Mouse (Mus musculus) embryonic facial prominence, embryonic 12.5 days (tissue): ENCODE results near the gene Bbs9. TPM values are rescaled to one million over a fixed set of nuclear protein-coding genes. Genes with fewer than 3 reads are reported as not detected.
"Not testable (repeated sequence)": the region's sequence is repeated elsewhere in the genome, so short reads cannot be mapped to it uniquely, and the experiment has no call there.

ENCODE experiments used
- ATAC-seq: fragments of 200-750 bp; cut with Nextera tagmentation; 2 replicates; pipeline ENCODE4 v1.8.0; 2017; ENCODE audit not compliant: insufficient number of reproducible peaks, insufficient read depth, low FRiP score, low TSS enrichment
- H3K27ac ChIP-seq: fragments of 300-500 bp; sonication (generic); 2 replicates; pipeline ENCODE4 v1.5.1; 2016; ENCODE audit warnings: mild to moderate bottlenecking
- H3K27me3 ChIP-seq: fragments of 300-500 bp; sonication (generic); 2 replicates; pipeline ENCODE4 v1.6.1; 2016; ENCODE audit warnings: mild to moderate bottlenecking, moderate library complexity
- H3K36me3 ChIP-seq: fragments of 300-500 bp; sonication (generic); 2 replicates; pipeline ENCODE4 v1.6.1; 2016; ENCODE audit warnings: mild to moderate bottlenecking
- H3K4me1 ChIP-seq: fragments of 300-500 bp; sonication (generic); 2 replicates; pipeline ENCODE4 v1.6.1; 2016
- H3K4me2 ChIP-seq: fragments of 300-500 bp; sonication (generic); replicated peaks from 2 replicates; pipeline ENCODE4 v1.6.1; 2016; ENCODE audit warnings: mild to moderate bottlenecking, moderate library complexity
- H3K4me3 ChIP-seq: fragments of 300-500 bp; sonication (generic); 2 replicates; pipeline ENCODE4 v1.5.1; 2016; ENCODE audit warnings: mild to moderate bottlenecking
- H3K9ac ChIP-seq: fragments of 300-500 bp; sonication (generic); 2 replicates; pipeline ENCODE4 v1.6.1; 2016; ENCODE audit warnings: mild to moderate bottlenecking, moderate library complexity
- H3K9me3 ChIP-seq: fragments of 300-500 bp; sonication (generic); 2 replicates; pipeline ENCODE4 v1.6.1; 2016; ENCODE audit warnings: mild to moderate bottlenecking, moderate library complexity
- WGBS: fragments of 180-500 bp; shearing (Covaris S2); methylation state at CpG from one replicate; pipeline ENCODE4 v1.1.7; 2016; 5-methylcytosine and 5-hydroxymethylcytosine counted together
- polyA plus RNA-seq: library from polyadenylated mRNA; unstranded; fragments of >200 nt; fragmentation: Nextera tagmentation; extraction: Ambion mirVana; gene quantifications from 2 replicates; pipeline ENCODE4 v1.2.1, GENCODE M21; 2016

Bbs9 gene
- polyA plus RNA-seq, 1 experiment from 2014 or later = 17.3 TPM

DNA sequence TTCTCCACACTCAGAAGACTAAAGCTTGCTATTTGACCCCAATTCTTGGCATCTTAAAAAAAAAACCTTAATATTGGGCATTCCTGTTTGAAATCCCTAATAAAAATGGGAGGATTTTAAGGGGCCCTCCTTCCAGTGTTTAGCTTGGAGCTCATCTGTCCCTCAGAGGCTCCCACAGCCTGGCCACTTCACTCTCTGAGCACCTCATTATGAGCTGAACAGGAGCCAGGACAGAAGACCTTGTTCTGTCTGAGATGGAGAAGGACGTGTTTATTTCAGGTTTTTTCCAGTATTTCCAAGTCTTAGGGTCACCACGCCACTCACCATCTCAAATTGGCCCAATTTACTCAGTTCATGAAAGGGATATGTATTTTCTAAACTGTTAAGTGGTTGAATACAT is 370.5 kb downstream of the Bbs9 start:
- Histone ChIP-seq H3K4me2 (no peak overlapping the region), H3K4me1 (no peaks in the 10 kb centered on the region), H3K9me3 (no peaks in the 10 kb centered on the region), H3K36me3 (no peaks in the 10 kb centered on the region), H3K4me3 (no peak overlapping the region), H3K9ac (no peak overlapping the region), H3K27ac (no peak overlapping the region), H3K27me3 (no peaks in the 10 kb centered on the region)
- ATAC-seq = no peak
- WGBS = 84% methylated on average over 2 of the region's 2 CpGs

GRCm38 (mm10) chr9:22846783-22847182 is 371.3 kb downstream of the Bbs9 start:
- WGBS = 82% methylated on average over 1 of the region's 1 CpGs
- H3K4me1 ChIP-seq = no peaks in the 10 kb centered on the region
- H3K36me3 ChIP-seq = no peaks in the 10 kb centered on the region
- H3K9ac ChIP-seq = no peak overlapping the region
- no peak overlapping the region for H3K27ac ChIP-seq
- ATAC-seq = no peak
- no peak overlapping the region for H3K4me2 ChIP-seq
- H3K27me3 ChIP-seq = no peaks in the 10 kb centered on the region
- H3K9me3 ChIP-seq = no peaks in the 10 kb centered on the region
- no peak overlapping the region for H3K4me3 ChIP-seq

GRCm38 (mm10) chr9:22848800-22849199 is 373.3 kb downstream of the Bbs9 start:
- Histone ChIP-seq H3K9ac (no peak overlapping the region), H3K27ac (no peak overlapping the region), H3K9me3 (no peaks in the 10 kb centered on the region), H3K36me3 (no peaks in the 10 kb centered on the region), H3K4me3 (no peak overlapping the region), H3K4me1 (no peaks in the 10 kb centered on the region), H3K27me3 (no peaks in the 10 kb centered on the region), H3K4me2 (no peak overlapping the region)
- no peak for ATAC-seq
- 91% methylated on average over 3 of the region's 3 CpGs for WGBS

GRCm38 (mm10) chr9:22849212-22849611 is 373.7 kb downstream of the Bbs9 start:
- no peaks in the 10 kb centered on the region for H3K27me3 ChIP-seq
- no peak overlapping the region for H3K4me2 ChIP-seq
- H3K4me3 ChIP-seq = no peak overlapping the region
- H3K4me1 ChIP-seq = no peaks in the 10 kb centered on the region
- 0 out of 2 replicates have a peak, but pooled peaks have one; percentile 60 for ATAC-seq
- H3K9ac ChIP-seq = no peak overlapping the region
- WGBS = 80% methylated on average over 4 of the region's 4 CpGs
- no peaks in the 10 kb centered on the region for H3K36me3 ChIP-seq
- no peaks in the 10 kb centered on the region for H3K9me3 ChIP-seq
- no peak overlapping the region for H3K27ac ChIP-seq

DNA sequence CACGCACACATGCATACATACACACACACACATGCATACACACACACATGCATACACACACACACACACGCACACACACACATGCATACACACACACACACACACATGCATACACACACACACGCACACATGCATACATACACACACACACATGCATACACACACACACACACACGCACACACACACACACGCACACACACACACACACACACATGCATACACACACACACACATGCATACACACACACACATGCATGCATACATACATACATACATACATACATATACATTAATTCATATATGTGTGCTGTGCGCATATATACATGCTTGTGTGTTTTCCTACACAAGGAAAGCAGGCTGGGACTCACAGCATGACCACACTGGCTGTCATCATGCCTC is 393.6 kb downstream of the Bbs9 start:
- 84% methylated on average over 6 of the region's 6 CpGs for WGBS
- H3K4me2 ChIP-seq, H3K9me3 ChIP-seq, H3K4me1 ChIP-seq, H3K27me3 ChIP-seq, ATAC-seq, H3K27ac ChIP-seq, H3K36me3 ChIP-seq, H3K9ac ChIP-seq, H3K4me3 ChIP-seq: not testable (repeated sequence)

DNA sequence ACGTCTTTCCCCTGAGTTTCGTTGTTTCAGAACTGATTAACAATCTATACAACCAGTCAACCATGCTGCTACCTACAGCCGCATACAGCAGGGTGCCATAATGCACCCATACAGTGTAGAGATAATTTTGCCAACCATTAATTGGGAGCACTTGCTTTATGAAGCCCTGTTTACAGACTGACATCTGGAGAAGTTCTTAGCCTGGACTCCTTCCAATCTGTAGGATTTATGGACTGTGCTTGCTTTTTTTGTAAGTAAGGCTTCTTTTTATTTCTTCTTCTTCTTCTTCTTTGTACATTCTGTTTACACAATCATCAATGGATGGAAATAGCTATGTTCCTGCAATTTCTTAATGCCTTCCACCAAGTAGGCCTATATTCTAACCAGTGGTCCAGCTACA is 395.1 kb downstream of the Bbs9 start:
- 86% methylated on average over 3 of the region's 3 CpGs for WGBS
- Histone ChIP-seq H3K36me3 (no peaks in the 10 kb centered on the region), H3K27me3 (no peaks in the 10 kb centered on the region), H3K4me1 (0 out of 2 replicates have a peak, but pooled peaks cover 4% of the 10 kb centered on the region), H3K27ac (no peak overlapping the region), H3K4me2 (no peak overlapping the region), H3K4me3 (no peak overlapping the region), H3K9me3 (no peaks in the 10 kb centered on the region), H3K9ac (no peak overlapping the region)
- ATAC-seq = no peak

DNA sequence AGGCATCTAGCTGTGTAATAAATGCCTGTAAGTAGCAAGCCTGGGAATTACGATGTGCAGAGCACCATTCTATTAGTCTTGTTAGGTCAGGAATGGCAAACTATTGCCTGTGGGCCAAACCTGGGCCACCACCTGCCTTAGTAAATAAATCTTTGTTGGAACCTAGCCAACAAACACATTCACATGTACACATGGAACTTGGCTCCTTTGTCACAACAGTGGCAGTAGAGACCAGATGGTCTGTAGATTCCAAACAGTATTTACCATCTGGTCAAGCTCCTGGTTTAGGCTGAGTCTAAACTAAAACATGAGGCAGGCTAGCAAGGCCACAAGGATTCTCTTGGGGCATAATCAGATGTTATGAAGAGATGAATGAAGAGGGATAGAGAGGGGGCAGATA is 399.7 kb downstream of the Bbs9 start:
- Histone ChIP-seq H3K27me3 (no peaks in the 10 kb centered on the region), H3K36me3 (no peaks in the 10 kb centered on the region), H3K9ac (no peak overlapping the region), H3K9me3 (no peaks in the 10 kb centered on the region), H3K4me2 (no peak overlapping the region), H3K4me3 (no peak overlapping the region), H3K27ac (no peak overlapping the region), H3K4me1 (0 out of 2 replicates have a peak, but pooled peaks cover 4% of the 10 kb centered on the region)
- WGBS = 60% methylated on average over 1 of the region's 1 CpGs
- ATAC-seq = no peak

- no peaks in the 10 kb centered on the region for H3K9me3 ChIP-seq
- no peak overlapping the region for H3K9ac ChIP-seq
- WGBS = 92% methylated on average over 3 of the region's 3 CpGs
- H3K4me3 ChIP-seq = no peak overlapping the region
- 0 out of 2 replicates have a peak, but pooled peaks cover 4% of the 10 kb centered on the region for H3K4me1 ChIP-seq
- no peak overlapping the region for H3K4me2 ChIP-seq
- H3K27me3 ChIP-seq = no peaks in the 10 kb centered on the region
- H3K36me3 ChIP-seq = no peaks in the 10 kb centered on the region
- no peak for ATAC-seq
- no peak overlapping the region for H3K27ac ChIP-seq
Measured at GRCm38 (mm10) chr9:22879266-22879665, 403.8 kb downstream of the Bbs9 start.

DNA sequence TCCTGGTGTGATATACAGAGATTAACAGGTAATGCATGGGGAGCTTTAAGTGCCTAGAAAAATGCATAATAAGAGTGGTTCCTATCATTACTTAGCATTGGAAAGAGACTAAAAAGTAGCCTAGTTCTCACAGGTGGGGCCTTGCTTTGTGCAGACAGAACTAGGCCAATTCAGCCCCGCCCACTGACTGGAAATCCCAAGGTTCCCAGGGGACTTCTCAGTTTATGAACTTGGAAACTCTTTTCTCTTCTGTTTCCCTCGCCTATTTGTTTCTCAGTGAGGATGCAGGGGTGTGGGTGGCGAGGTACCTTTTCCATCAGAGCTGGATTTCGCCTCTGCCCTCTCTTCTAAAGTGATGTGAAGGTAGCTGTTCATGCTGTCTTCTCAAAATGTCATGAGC is 410.8 kb downstream of the Bbs9 start:
- Histone ChIP-seq H3K36me3 (no peaks in the 10 kb centered on the region), H3K27me3 (no peaks in the 10 kb centered on the region), H3K9me3 (no peaks in the 10 kb centered on the region), H3K4me3 (no peak overlapping the region), H3K4me1 (no peaks in the 10 kb centered on the region), H3K4me2 (no peak overlapping the region), H3K27ac (no peak overlapping the region), H3K9ac (no peak overlapping the region)
- WGBS = 77% methylated on average over 4 of the region's 4 CpGs
- no peak for ATAC-seq

- no peak overlapping the region for H3K4me3 ChIP-seq
- 66% methylated on average over 3 of the region's 3 CpGs for WGBS
- no peak overlapping the region for H3K9ac ChIP-seq
- no peaks in the 10 kb centered on the region for H3K9me3 ChIP-seq
- peaks cover 3% of the 10 kb centered on the region; the same call in 1 of the 2 replicates for H3K4me1 ChIP-seq
- no peak overlapping the region for H3K4me2 ChIP-seq
- no peaks in the 10 kb centered on the region for H3K36me3 ChIP-seq
- no peak for ATAC-seq
- H3K27me3 ChIP-seq = no peaks in the 10 kb centered on the region
- no peak overlapping the region for H3K27ac ChIP-seq
Measured at GRCm38 (mm10) chr9:22905434-22905833, 429.9 kb downstream of the Bbs9 start.

GRCm38 (mm10) chr9:22916808-22917207 is 441.3 kb downstream of the Bbs9 start:
- H3K27me3 ChIP-seq = no peaks in the 10 kb centered on the region
- H3K4me2 ChIP-seq = no peak overlapping the region
- H3K27ac ChIP-seq = no peak overlapping the region
- H3K9ac ChIP-seq = no peak overlapping the region
- ATAC-seq = no peak
- no peaks in the 10 kb centered on the region for H3K4me1 ChIP-seq
- H3K36me3 ChIP-seq = no peaks in the 10 kb centered on the region
- no peaks in the 10 kb centered on the region for H3K9me3 ChIP-seq
- H3K4me3 ChIP-seq = no peak overlapping the region

- Histone ChIP-seq H3K27me3 (peaks cover 4% of the 10 kb centered on the region; the same call in 1 of the 2 replicates), H3K4me3 (no peak overlapping the region), H3K4me2 (no peak overlapping the region), H3K9me3 (no peaks in the 10 kb centered on the region), H3K36me3 (no peaks in the 10 kb centered on the region), H3K9ac (no peak overlapping the region), H3K27ac (no peak overlapping the region), H3K4me1 (no peaks in the 10 kb centered on the region; the same call in 1 of the 2 replicates)
- ATAC-seq = no peak
Measured at GRCm38 (mm10) chr9:22935645-22936044, 460.1 kb downstream of the Bbs9 start.
